Mouse (Mus musculus) liver, postnatal 0 days (tissue): ENCODE data around the gene Scin. TPM values are rescaled to one million over a fixed set of nuclear protein-coding genes. Genes with fewer than 3 reads are reported as not detected.

Source experiments
- ATAC-seq: fragments of 200-750 bp; cut with Nextera tagmentation; 2 replicates; pipeline ENCODE4 v1.8.0; 2017; ENCODE audit warnings: mild to moderate bottlenecking, moderate library complexity
- DNase-seq: peaks from one replicate; pipeline ENCODE4 v3.0.0-alpha.2; 2016
- H3K27ac ChIP-seq: fragments of 300-500 bp; sonication (generic); 2 replicates; pipeline ENCODE4 v1.5.1; 2014; ENCODE audit warnings: antibody characterized with exemption, moderate library complexity, mild to moderate bottlenecking, low read depth
- H3K27me3 ChIP-seq: fragments of 300-500 bp; sonication (generic); 2 replicates; pipeline ENCODE4 v1.6.1; 2014; ENCODE audit warnings: low read length, control low read depth, mixed read lengths; ENCODE audit not compliant: insufficient read depth
- H3K36me3 ChIP-seq: fragments of 300-500 bp; sonication (generic); replicated peaks from 2 replicates; pipeline ENCODE4 v1.6.1; 2014; ENCODE audit warnings: mild to moderate bottlenecking, control low read depth, low read length, moderate library complexity, mixed read lengths; ENCODE audit not compliant: insufficient read depth
- H3K4me1 ChIP-seq: fragments of 300-500 bp; sonication (generic); 2 replicates; pipeline ENCODE4 v1.6.1; 2014; ENCODE audit warnings: antibody characterized with exemption, mild to moderate bottlenecking, control low read depth; ENCODE audit not compliant: insufficient read depth
- H3K4me2 ChIP-seq: fragments of 300-500 bp; sonication (generic); 2 replicates; pipeline ENCODE4 v1.6.1; 2014; ENCODE audit warnings: low read depth, mild to moderate bottlenecking, low read length, moderate library complexity, mixed read lengths
- H3K4me3 ChIP-seq: fragments of 300-500 bp; sonication (generic); 2 replicates; pipeline ENCODE4 v1.5.1; 2014; ENCODE audit warnings: low read depth, low read length
- H3K9ac ChIP-seq: fragments of 300-500 bp; sonication (generic); replicated peaks from 2 replicates; pipeline ENCODE4 v1.6.1; 2014; ENCODE audit warnings: mild to moderate bottlenecking, moderate library complexity
- H3K9me3 ChIP-seq: fragments of 300-500 bp; sonication (generic); 2 replicates; pipeline ENCODE4 v1.6.1; 2016; ENCODE audit warnings: mild to moderate bottlenecking, control low read depth, low read length, mixed read lengths
- CTCF ChIP-seq: sonication (generic); IDR thresholded peaks from 2 replicates; pipeline ENCODE4 v1.5.1; 2016; ENCODE audit warnings: antibody characterized with exemption, low read depth
- EP300 ChIP-seq: IDR thresholded peaks from 2 replicates; pipeline ENCODE4 v1.6.1; 2016; ENCODE audit warnings: antibody characterized with exemption, low read depth, mild to moderate bottlenecking
- WGBS: fragments of 180-500 bp; shearing (Covaris S2); extraction: QIAGEN DNeasy Blood & Tissue Kit; methylation state at CpG from one replicate; pipeline ENCODE4 v1.1.7; 2014; ENCODE audit not compliant: insufficient replicate concordance; 5-methylcytosine and 5-hydroxymethylcytosine counted together
- polyA plus RNA-seq: library from polyadenylated mRNA; unstranded; fragments of >200 nt; fragmentation: Nextera tagmentation; extraction: Ambion mirVana; gene quantifications from 2 replicates; pipeline ENCODE4 v1.2.1, GENCODE M21; 2015

Gene Scin
- polyA plus RNA-seq, 1 experiment from 2014 or later, result 0.07 TPM

GRCm38 (mm10) chr12:40027846-40028245, 106.2 kb downstream of the Scin start:
- H3K4me2 ChIP-seq, result peak overlapping the region; percentile 44
- WGBS, result 67% methylated on average over 3 of the region's 3 CpGs
- TF ChIP-seq EP300 (no peak), CTCF (no peak)
- no peak overlapping the region for H3K4me3 ChIP-seq
- peaks cover 13% of the 10 kb centered on the region; the same call in 1 of the 2 replicates for H3K4me1 ChIP-seq
- peak overlapping the region; percentile 71 for H3K27ac ChIP-seq
- H3K9me3 ChIP-seq, result no peaks in the 10 kb centered on the region
- H3K27me3 ChIP-seq, result no peaks in the 10 kb centered on the region
- DNase-seq (no peak), ATAC-seq (peak; percentile 28)
- no peak overlapping the region for H3K9ac ChIP-seq
- H3K36me3 ChIP-seq, result 0 out of 2 replicates have a peak, but pooled peaks cover 2% of the 10 kb centered on the region

GRCm38 (mm10) chr12:40027444-40027843, 106.6 kb downstream of the Scin start:
- 52% methylated on average over 3 of the region's 3 CpGs for WGBS
- TF ChIP-seq CTCF (no peak), EP300 (peak; percentile 97)
- peak overlapping the region; percentile 44 for H3K4me2 ChIP-seq
- H3K27ac ChIP-seq, result peak overlapping the region; percentile 71
- H3K27me3 ChIP-seq, result no peaks in the 10 kb centered on the region
- no peak overlapping the region for H3K9ac ChIP-seq
- H3K4me1 ChIP-seq, result peaks cover 13% of the 10 kb centered on the region; the same call in 1 of the 2 replicates
- ATAC-seq (peak; percentile 93), DNase-seq (no peak)
- H3K9me3 ChIP-seq, result no peaks in the 10 kb centered on the region
- 0 out of 2 replicates have a peak, but pooled peaks cover 2% of the 10 kb centered on the region for H3K36me3 ChIP-seq
- H3K4me3 ChIP-seq, result no peak overlapping the region

GRCm38 (mm10) chr12:40023918-40024317, 110.1 kb downstream of the Scin start:
- Histone ChIP-seq H3K27ac (no peak overlapping the region), H3K36me3 (no peaks in the 10 kb centered on the region), H3K9me3 (no peaks in the 10 kb centered on the region), H3K9ac (no peak overlapping the region), H3K4me2 (no peak overlapping the region), H3K27me3 (no peaks in the 10 kb centered on the region), H3K4me3 (no peak overlapping the region), H3K4me1 (peaks cover 13% of the 10 kb centered on the region; the same call in 1 of the 2 replicates)
- no peak for TF ChIP-seq CTCF
- TF ChIP-seq EP300, result no peak
- no peak for DNase-seq
- ATAC-seq, result no peak
- WGBS, result 54% methylated on average over 2 of the region's 2 CpGs

- Histone ChIP-seq H3K27ac (0 out of 2 replicates have a peak overlapping the region, but pooled peaks have one; percentile 12), H3K36me3 (no peaks in the 10 kb centered on the region), H3K4me2 (no peak overlapping the region), H3K9ac (no peak overlapping the region), H3K4me1 (peaks cover 14% of the 10 kb centered on the region; the same call in 1 of the 2 replicates), H3K4me3 (no peak overlapping the region), H3K9me3 (no peaks in the 10 kb centered on the region), H3K27me3 (no peaks in the 10 kb centered on the region)
- TF ChIP-seq CTCF (no peak), EP300 (peak; percentile 87)
- peak; percentile 28 for ATAC-seq
- no peak for DNase-seq
- WGBS, result 50% methylated on average over 3 of the region's 3 CpGs
Measured at GRCm38 (mm10) chr12:40023014-40023642, 110.9 kb downstream of the Scin start.

DNA sequence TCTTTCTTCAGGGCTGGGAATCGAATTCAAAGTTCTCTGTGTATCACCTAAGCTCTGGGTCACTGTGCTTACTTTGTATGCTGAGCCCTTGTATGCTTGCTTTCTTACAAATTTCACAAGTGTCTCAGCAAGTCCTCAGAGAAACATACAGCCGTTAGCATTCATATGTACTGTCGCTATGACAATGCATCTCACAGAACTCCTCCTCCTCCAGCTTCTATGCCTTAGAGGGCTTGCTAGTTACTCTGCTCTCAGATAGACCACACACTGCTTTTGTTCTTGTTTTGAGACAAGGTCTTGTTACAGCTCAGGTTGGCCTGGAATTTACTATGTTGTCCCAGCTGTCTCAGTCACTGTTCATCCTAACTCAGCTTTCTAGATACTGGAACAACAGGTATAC, 111.7 kb downstream of the Scin start:
- Histone ChIP-seq H3K36me3 (no peaks in the 10 kb centered on the region), H3K9ac (no peak overlapping the region), H3K27ac (no peak overlapping the region), H3K4me3 (no peak overlapping the region), H3K4me1 (peaks cover 15% of the 10 kb centered on the region; the same call in 1 of the 2 replicates), H3K27me3 (no peaks in the 10 kb centered on the region), H3K4me2 (no peak overlapping the region), H3K9me3 (no peaks in the 10 kb centered on the region)
- no peak for DNase-seq
- 72% methylated on average over 3 of the region's 3 CpGs for WGBS
- no peak for TF ChIP-seq EP300
- TF ChIP-seq CTCF, result no peak
- ATAC-seq, result 0 out of 2 replicates have a peak, but pooled peaks have one; percentile 18

GRCm38 (mm10) chr12:40017955-40018505, 116.0 kb downstream of the Scin start:
- peaks cover 17% of the 10 kb centered on the region for H3K4me1 ChIP-seq
- TF ChIP-seq EP300 (no peak), CTCF (no peak)
- H3K9me3 ChIP-seq, result no peaks in the 10 kb centered on the region
- no peak overlapping the region for H3K9ac ChIP-seq
- no peaks in the 10 kb centered on the region for H3K27me3 ChIP-seq
- no peak overlapping the region for H3K4me3 ChIP-seq
- H3K27ac ChIP-seq, result no peak overlapping the region
- H3K36me3 ChIP-seq, result no peaks in the 10 kb centered on the region
- H3K4me2 ChIP-seq, result peak overlapping the region; percentile 39
- no peak for DNase-seq
- ATAC-seq, result no peak
- WGBS, result 53% methylated on average over 6 of the region's 6 CpGs
